Mouse (Mus musculus) spleen, postnatal 36 days (tissue): ENCODE results near the gene Abca13.

ENCODE experiments used
- DNase-seq, 2 experiments: peaks; one replicate each; pipeline ENCODE4 v3.0.0; 2022; ENCODE audit warnings: low spot score in 2 of 2, mixed read lengths in 1 of 2

Abca13 gene

GRCm38 (mm10) chr11:9684952-9685351 is 493.2 kb downstream of the Abca13 start:
- no peak for DNase-seq

GRCm38 (mm10) chr11:9705190-9705589 is 513.4 kb downstream of the Abca13 start:
- no peak for DNase-seq

GRCm38 (mm10) chr11:9727810-9728490 is 536.2 kb downstream of the Abca13 start:
- DNase-seq: no peak

GRCm38 (mm10) chr11:9731300-9731699 is 539.6 kb downstream of the Abca13 start:
- no peak for DNase-seq
